Mouse (Mus musculus) left cerebral cortex, adult 2 months (tissue): ENCODE results near the gene Armh4. TPM values are rescaled to one million over a fixed set of nuclear protein-coding genes. Genes with fewer than 3 reads are reported as not detected.

Source experiments
- DNase-seq, 2 experiments: peaks; one replicate each; pipeline ENCODE4 v3.0.0; 2021 to 2022; ENCODE audit warnings: low spot score in 2 of 2, mixed read lengths in 1 of 2; ENCODE audit errors: extremely low spot score in 1 of 2
- H3K27ac ChIP-seq: fragments of 200-600 bp; 2 replicates; pipeline ENCODE4 v1.8.1; 2022
- H3K4me3 ChIP-seq: fragments of 200-600 bp; 2 replicates; pipeline ENCODE4 v1.8.1; 2022
- CTCF ChIP-seq: fragments of 200-600 bp; IDR thresholded peaks from 2 replicates; pipeline ENCODE4 v1.8.1; 2022; ENCODE audit warnings: antibody characterized with exemption, mild to moderate bottlenecking, moderate library complexity
- intact Hi-C: fragments of 180-260 bp; cut with DNase I; formaldehyde crosslinking; loops from one replicate; pipeline ENCODE4 v1.15.1; 2025
- total RNA-seq, 2 experiments: library from RNA; stranded (reverse); gene quantifications; 2 replicates each; pipeline ENCODE4 v1.2.3; 2021

The Armh4 gene
- total RNA-seq, 2 experiments from 2014 or later, result 23.3 to 24.9 TPM

GRCm38 (mm10) chr14:49723361-49724054, 59.7 kb downstream of the Armh4 start:
- TF ChIP-seq CTCF, result peak; percentile 76
- peak; percentile 21 to 32 for DNase-seq
- intact Hi-C loops, result loop anchor here (1.0 to 10.0 kb wide), 2 partner anchors 199 to 485 kb away; partner anchors contain the start of gene Slc35f4
- H3K27ac ChIP-seq, result no peak overlapping the region
- no peak overlapping the region for H3K4me3 ChIP-seq

DNA sequence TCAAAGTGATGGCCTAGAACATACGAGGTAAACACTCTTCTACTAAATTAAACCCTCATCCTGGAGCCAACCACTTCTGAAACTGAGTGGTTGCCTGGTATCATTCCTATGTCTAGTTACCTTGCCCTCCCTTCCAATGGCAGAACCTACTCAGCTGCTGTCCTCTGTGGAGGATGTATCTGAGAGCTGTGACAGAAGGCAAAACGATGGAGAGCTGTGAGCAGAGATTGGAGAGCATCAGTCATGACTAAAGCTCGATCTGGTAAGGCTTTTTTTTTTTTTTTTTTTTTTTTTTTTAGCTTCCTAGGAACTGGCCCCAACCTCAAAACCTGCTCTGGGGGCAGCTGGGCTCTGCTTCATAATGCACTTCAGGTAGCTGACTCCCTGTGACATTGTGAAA, 60.4 kb downstream of the Armh4 start:
- no peak for DNase-seq
- Histone ChIP-seq H3K4me3 (no peak overlapping the region), H3K27ac (no peak overlapping the region)
- TF ChIP-seq CTCF, result no peak
- intact Hi-C loops, result loop anchor here (1.0 to 10.0 kb wide), 2 partner anchors 198 to 484 kb away; partner anchors contain the start of gene Slc35f4

DNA sequence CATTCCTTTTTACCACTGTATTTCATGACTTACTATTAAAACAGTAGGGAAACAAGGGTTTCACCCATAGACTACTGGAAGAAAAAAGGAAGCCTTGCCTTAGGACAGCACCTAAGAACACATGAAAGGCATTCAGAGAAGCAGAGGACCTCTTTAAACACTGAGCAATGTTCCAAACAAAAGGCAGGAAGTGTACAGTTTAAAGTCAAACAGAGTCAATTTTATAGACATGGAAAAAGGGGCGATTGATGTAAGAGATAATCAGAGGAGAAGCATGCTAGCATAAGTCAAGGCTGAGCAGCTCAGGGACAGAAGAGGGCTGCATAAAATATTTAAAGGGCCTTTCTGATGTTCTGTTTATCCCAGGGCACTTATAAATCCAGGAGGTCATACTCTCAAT, 61.9 kb downstream of the Armh4 start:
- Histone ChIP-seq H3K4me3 (no peak overlapping the region), H3K27ac (no peak overlapping the region)
- no peak for DNase-seq
- no peak for TF ChIP-seq CTCF
- intact Hi-C loops, result loop anchor here (10.0 kb wide), 1 partner anchor 196 kb away; the partner anchor contains the start of gene Slc35f4

GRCm38 (mm10) chr14:49719678-49720077, 63.5 kb downstream of the Armh4 start:
- intact Hi-C loops, result loop anchor here (10.0 kb wide), 1 partner anchor 195 kb away; the partner anchor contains the start of gene Slc35f4
- DNase-seq, result no peak

DNA sequence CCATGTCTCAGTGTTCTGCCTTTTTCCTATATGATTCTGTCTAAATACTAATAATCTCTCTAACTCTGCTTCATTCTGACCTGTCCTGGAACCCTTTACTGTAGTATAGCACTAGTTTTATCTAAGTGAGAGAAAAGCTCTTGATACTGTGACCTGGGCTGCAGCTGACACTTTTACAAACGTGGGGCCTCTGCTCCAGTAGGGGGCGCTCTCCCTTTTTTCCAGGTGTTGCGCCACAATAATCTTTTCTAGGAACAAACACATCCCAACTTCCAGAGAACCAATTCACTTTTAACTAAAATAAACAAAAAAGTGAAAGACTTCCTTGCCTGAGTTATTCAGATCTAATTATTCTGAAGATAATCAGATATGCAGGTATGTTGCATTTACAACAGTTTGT, 72.2 kb downstream of the Armh4 start:
- peak; percentile 46 for TF ChIP-seq CTCF
- DNase-seq, result no peak
- Histone ChIP-seq H3K4me3 (no peak overlapping the region), H3K27ac (no peak overlapping the region)
- intact Hi-C loops, result no loop called here

More at GRCm38 (mm10) chr14:49719678-49720077, 63.5 kb downstream of the Armh4 start:
- no peak for TF ChIP-seq CTCF
- H3K4me3 ChIP-seq, result no peak overlapping the region
- no peak overlapping the region for H3K27ac ChIP-seq

DNA sequence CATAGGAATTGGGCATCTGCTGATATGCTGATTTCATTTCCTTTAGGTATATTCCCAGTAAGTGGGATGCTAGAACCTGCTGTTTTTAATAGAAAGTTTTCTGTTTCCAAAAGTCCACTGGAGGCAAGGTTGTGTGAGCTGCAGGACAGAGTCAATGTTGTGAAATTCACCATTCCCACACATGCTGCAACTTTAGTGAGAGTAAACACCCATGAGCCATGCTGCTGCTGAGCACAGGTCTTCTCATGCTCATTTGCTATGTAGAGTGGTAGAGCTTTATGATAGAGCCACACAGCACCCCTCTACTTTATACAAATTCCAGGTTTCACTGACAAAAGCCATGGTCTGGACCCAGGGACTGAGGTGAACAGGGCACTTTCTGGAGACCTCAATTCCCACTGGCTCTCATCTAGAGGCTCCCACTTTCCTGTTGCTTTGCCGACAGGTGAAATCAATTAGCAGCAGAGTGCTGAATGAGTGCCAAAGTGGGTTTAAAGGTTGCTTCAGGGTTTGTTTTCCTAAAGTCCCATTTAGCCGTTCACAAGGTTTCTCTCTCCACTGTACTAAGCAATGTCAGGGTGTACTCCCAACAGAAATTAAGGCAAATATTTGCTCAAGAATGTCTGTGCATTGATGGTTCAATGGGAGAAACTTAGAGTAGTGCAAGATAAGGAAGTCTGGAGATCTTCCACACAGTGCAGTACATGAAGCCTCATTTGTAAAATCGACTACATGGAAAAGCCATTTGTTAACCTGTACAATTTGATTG, 79.6 kb downstream of the Armh4 start:
- no peak for TF ChIP-seq CTCF
- intact Hi-C loops, result no loop called here
- no peak overlapping the region for H3K27ac ChIP-seq
- no peak overlapping the region for H3K4me3 ChIP-seq
- DNase-seq, result no peak

DNA sequence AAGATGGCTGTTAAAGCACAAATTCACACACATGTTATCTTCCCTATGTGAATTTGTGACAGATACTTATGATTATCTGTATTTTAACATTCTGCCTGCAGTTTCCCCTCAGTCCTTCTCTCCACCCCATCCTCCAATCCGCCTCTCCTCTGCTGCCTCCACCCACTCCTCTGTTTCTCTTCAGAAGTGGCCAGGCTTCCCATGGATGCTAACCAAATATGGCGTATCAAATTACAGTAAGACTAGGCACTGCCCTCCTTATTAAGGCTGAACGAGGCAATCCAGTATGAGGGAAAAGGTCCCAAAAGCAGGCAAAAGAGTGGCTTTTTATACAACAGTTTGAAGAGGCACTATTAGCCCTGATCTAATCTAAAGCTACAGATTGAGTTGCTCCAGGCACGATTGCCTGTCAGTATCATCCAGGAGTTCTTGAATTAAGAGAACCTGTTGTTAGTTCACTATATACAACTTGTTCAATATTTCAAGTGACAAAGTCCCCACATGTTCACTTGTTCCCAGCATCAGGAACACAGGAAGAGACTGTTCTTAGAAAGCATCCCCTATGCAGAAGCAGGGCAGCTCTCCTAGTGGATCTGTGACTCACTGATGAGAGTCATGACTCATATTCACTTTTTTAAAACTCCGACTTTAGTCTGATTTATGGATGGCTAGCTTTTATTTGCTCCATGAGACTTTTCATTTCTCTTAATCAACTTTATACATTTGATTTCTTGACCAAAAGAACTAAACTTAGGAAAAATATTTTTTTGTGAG, 103.5 kb downstream of the Armh4 start:
- no peak overlapping the region for H3K27ac ChIP-seq
- H3K4me3 ChIP-seq, result no peak overlapping the region
- no peak for DNase-seq
- TF ChIP-seq CTCF, result no peak
- intact Hi-C loops, result no loop called here

GRCm38 (mm10) chr14:49676580-49676979, 106.6 kb downstream of the Armh4 start:
- intact Hi-C loops, result no loop called here
- no peak for DNase-seq
- TF ChIP-seq CTCF, result no peak

GRCm38 (mm10) chr14:49660444-49660843, 122.7 kb downstream of the Armh4 start:
- intact Hi-C loops, result no loop called here
- Histone ChIP-seq H3K27ac (no peak overlapping the region), H3K4me3 (no peak overlapping the region)
- no peak for TF ChIP-seq CTCF
- no peak for DNase-seq

More at GRCm38 (mm10) chr14:49676580-49676979, 106.6 kb downstream of the Armh4 start:
- no peak overlapping the region for H3K4me3 ChIP-seq
- H3K27ac ChIP-seq, result no peak overlapping the region

DNA sequence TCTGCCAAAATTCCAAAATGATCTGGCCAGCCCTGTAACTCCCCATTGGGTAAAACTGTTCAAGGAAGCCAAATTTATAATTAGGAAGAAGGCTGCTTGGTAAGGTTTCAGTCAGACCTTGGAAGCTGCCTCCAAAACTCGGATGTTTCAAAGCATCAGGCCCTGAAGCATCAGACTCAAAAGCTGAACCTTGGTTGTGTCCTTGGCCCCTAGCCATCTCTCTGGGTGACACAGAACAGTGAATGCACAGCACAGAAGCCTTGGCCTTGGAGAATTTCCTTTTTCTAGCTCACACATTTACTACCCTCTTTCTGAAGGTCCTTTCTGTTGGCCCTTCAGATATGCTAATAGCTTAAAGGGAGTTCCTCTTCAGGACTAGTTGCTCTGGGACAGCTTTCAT, 134.0 kb downstream of the Armh4 start:
- TF ChIP-seq CTCF, result no peak
- H3K27ac ChIP-seq, result no peak overlapping the region
- intact Hi-C loops, result no loop called here

GRCm38 (mm10) chr14:49637422-49637821, 145.8 kb downstream of the Armh4 start:
- intact Hi-C loops, result no loop called here
- DNase-seq, result no peak
- no peak overlapping the region for H3K27ac ChIP-seq
- TF ChIP-seq CTCF, result no peak
- no peak overlapping the region for H3K4me3 ChIP-seq

More for the DNA sequence above, 134.0 kb downstream of the Armh4 start:
- DNase-seq, result no peak
- H3K4me3 ChIP-seq, result no peak overlapping the region
